Mouse (Mus musculus): ENCODE data around the gene Prtn3.

The Prtn3 gene

DNA sequence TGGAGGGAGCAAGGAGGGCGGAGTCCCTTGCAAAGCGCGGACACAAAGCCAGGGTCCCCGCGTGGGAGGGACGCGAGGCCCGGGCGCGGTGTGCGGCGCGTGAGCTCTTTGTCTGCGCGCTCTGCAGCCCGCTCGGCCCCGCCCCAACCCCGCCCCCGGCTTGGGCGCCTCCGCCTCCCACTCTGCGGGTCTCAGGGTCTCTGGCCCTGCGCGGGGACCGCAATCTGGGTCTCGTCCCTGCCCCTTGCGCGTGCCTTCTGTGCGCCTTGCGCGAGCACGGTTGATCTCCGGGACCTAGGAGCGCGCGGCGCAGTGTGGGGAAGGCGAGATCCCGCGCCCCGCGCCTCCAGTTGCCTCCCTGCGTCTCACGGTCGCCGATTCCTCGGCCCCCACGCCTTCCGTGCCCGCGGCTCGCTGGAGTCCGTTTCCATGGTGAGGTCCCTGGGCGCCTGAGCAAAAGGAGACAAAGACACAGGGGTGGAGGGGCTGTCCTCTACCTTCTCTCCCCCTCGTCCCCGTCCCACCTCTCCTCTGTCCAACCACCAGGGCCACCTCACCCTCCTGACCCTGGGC is at the start of gene Prtn3, which contains the start of gene Plppr3:
Prtn3 (plus strand) TSS at position 187 of the 573 bp plus-strand sequence.
Plppr3 (minus strand) TSS at position 345 of the 573 bp plus-strand sequence.
- peak; percentile 46 for DNase-seq

DNA sequence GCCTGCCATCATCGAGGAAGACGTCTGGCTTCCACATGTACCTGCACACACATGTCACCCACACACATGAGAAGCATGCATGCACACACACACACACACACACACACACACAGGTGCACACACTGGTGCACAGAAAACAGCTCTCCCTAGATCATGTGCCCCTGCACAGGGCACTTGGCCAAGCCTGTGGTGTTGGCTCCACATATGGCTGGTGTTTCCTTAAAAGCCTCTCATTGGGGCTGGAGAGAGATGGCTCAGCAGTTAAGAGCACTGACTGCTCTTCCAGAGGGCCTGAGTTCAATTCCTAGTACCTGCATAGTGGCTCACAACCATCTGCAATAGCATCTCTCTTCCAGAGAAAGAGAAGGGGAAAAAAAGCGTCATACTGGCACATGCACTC is 42.7 kb upstream of the Prtn3 start:
- no peak for DNase-seq

DNA sequence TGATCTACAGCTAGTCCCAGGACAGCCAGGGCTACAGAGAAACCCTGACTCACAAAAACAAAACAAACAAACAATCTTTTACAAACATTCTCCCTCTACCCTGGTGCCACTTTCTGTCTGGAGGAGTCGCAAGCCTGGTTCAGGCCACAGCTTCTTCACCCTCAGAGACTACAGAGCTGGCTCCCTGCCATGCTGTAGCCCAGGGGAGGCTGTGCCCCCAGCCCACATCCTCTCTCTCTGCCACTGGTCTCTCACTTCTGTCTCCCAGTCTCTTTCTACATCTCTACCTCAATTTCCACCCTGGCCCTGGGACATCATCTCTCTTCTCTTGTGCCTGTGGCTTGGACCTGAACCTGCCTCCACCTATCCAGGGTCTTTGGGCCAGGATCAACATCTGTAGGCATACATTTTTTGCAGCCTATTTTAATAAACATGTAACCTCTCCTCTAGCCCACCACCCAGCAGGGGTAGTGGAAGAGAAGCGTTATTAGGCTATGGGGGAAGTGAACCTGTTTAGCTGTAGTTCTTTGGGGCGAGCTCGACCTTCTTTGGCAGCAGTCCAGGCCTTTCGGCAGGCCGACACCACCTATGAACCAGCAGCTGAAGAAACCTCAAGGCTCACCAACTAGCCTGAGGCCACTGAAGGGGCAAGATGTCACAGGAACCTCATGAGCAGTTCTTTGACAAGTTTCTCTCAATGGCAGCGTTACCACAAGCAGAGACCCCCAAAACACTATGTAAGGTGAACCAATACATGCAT is 42.1 kb upstream of the Prtn3 start:
- DNase-seq, result no peak

DNA sequence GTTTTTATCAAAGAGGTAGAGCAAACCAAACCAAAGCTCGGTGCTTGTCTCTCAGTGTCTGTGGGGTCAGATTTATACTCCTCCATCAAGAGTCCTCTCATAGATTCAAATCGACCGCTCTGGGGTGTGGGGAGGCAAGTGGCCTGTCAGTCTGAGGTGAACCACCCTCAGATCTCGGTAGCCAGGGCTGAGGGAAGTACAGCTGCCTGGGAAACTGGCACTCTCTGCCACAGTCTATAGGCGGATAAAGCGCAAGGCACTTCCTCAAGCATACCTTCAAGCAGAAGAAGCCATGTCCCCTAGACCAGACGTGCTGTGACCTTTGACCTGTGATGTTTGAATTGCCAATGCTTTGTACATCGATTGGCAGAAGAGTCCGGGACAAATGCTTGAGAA is 41.5 kb upstream of the Prtn3 start:
- no peak for DNase-seq

DNA sequence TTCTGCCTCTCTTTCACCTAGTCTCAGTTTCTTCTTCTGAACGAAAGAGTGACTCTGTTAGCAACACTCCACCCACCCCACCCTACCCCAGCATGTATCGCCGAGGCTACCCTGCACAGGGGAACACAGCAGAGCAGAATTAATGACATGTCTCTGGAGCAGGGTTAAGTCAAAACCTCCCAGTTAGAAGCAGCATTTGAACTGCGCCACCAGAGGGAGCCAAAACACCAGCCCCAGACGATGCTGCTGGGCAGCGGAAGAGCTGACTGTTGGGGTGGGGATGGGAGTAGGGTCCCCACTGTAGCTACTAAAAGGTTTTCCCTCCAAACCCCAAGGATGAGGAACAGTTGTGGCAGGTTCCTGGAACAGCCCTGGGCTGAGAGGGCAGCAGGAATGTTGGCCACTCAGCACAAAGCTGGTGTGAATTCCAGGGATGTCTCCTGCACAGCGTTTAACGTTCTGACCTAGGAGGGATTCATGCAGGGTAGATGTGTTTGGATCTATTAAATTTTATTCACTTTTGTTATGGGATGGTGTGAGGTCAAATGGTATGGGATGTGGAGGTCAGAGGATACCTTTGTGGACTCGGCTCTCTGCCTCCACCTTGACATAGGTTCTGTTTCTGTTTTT is 39.4 kb upstream of the Prtn3 start:
- peak; percentile 82 for DNase-seq

DNA sequence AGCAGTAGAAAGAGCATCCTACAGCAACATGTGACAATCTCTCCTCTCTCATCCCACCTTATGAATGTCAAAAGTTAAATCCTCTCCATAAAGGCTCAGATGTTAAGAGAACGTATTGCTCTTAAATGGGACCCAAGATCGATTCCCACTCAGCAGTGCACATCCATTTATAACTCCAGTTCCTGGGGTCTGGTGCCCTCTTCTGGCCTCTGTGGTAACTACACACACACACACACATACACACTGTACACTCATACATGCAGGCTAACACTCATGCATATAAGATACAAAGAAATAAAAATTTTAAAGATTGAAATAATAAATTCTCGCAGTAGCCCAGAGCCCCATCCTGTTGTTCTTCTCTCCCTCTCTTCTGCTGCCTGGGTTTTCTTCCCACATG is 37.4 kb upstream of the Prtn3 start:
- DNase-seq, result no peak

DNA sequence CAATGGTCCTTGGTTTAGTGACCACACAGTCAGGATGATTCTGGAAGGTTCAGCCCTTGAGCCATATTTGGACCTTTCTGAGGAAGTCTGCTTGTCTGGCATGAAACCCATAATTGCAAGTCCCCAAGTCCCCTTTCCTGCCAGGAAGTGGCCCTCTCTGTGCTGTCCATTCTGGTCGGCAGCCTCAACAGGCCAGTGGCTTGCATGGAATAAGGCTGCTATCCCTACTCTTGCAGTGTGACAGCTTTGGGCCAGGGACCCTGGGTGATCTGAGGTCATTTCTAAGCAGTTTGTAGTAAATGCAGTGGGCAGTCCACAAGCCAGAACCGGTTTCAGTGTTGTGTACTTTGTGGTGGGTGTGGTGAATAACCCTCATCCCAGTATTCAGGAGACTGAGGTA is 36.1 kb upstream of the Prtn3 start:
- no peak for DNase-seq

DNA sequence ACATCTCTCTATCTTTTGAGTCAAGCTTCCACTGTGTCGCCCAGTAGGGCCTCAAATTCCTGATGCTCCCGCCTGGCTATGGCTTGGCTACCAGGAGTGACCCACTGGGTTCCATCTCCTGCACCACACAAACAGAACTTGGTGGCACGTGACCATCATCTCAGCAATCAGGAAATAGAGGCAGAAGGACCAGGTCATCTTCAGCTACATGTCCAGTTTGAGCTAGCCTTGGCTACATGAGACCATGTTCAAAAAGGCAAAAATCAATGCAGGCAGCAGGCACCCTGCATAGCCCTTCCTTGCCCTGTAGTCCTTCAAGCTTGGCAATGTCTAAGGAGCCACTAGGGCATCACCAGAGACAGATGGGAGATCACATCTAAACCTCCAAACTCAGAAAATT is 34.2 kb upstream of the Prtn3 start:
- DNase-seq, result no peak

DNA sequence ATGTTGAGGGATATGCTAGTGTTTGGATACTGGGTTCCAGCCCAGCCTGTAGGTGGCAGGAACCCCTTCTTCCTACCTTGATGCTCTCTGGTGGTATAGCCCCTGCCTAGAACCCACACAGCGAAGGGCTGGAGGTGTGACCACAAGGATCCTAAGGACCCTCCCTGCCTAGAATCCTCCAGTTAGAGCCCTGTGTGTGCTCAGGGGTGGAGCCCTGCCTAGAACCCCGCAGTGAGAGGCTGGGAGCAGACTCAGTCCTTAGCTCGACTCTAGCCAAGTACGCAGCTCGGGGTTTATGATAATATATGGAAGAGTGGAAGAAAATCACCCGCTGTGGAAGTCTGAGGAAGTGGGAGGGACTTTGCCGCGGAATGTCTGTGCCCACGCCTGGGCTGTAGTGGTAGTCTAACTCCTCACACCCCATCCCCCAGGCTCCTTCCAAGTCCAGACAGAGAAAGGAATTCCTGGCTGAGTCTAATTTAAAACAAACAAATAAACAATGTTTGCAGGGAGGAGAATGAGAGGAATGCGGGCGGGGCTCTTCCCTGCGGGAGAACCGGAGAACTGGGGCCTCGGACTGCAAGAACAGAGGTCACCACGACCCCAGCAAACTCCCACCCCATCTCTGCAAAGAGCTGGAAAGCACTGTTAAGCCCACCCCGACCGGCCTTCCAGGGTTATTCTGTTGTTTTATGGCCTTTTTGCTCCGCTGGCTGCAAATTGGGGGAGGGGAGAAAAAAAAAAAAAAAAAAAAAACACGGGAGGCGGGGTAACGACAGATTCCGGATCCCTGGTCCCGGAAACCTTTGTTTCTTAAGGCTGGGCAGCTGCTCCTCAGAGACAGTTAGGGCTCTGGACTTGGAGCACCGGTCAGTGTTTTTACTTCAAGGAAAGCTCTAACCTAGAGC is 33.4 kb upstream of the Prtn3 start:
- DNase-seq, result peak; percentile 90

DNA sequence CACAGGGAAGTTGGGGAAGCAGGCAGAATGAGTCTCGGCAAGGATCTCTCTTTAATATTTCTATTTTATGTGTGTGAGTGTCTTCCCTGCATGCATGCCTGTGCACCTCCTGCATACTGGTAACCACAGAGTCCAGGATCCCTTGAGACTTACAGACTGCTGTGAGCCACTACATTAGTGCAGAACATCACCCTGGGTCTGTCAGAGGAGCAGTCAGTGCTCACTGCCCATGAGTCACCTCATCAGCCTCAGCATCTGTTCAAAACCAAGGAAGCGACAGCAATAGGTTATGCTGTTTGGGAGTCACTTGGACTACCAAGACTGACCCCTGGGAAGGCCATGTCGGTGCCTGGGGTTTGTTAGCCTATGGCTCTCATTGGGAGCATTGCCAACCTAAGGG is 32.0 kb upstream of the Prtn3 start:
- DNase-seq, result no peak

DNA sequence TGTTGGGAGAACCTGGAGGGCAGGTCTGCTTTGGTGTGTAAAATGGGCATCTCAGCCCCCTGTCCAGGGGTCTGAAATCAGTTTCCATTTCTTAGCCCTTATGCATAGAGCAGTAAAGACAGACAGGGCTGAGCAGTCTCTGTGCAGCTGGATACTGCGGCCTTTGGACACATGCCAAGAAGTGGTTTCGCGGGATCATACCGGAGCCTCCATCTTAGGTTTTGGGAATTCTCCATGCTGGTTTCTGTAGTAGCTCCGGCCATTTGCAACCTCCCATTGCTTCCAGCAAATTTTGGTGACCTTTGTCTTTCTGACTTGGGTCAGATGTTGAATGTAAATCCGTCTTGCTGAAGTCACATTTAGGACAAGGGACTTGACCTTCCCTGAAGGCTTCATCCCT is 30.8 kb upstream of the Prtn3 start:
- DNase-seq, result no peak

DNA sequence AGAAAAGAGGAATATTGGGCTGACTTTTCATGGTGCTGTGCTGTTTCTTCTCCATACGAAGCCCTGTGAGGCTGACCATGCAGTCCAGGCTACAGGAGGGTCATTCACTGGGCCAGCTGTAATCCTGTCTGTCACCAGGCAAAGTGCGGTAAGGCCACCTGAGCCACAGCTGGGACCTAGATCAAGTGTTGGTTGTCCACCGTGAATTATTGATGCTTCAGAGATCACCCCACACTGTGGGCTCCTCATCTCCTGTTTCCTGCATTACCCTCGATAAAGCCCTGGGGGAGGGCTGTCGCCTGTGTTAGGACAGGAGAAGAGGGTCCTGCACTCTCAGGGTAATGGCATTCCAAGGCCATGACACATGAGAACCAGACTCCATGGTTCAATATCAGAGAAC is 27.7 kb upstream of the Prtn3 start:
- no peak for DNase-seq

DNA sequence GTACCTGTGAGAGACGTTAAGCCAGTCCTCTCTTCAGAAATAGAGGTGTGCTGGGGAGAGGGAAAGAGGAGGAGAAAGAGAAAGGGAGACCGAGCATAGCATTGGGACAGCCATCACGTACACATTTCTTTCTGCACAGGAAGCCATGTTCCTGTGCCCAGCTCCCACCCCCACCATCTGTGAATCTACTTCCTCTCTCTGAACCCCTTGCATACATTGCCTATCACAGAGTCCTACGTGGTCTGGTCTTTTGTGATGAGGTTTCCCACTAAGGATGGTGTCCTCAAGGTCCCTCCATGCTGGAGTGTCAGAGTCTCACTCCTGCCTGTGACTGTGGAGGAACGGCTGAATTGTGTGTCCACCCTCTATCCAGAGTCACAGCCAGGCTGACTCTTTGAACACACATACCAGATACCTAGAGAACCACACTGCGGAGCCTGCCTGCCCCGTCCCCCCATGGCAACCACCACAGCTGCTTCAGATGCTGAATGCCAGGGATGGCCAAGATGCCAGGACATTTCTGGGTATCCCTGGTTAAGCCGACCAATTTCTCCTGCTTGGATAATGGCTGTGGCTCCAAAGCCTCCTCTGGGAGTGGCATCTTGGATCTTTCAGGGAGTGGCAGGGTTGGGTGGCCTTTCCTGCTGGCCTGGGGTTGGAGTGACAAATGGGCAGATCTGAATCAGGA is 24.2 kb upstream of the Prtn3 start:
- no peak for DNase-seq

DNA sequence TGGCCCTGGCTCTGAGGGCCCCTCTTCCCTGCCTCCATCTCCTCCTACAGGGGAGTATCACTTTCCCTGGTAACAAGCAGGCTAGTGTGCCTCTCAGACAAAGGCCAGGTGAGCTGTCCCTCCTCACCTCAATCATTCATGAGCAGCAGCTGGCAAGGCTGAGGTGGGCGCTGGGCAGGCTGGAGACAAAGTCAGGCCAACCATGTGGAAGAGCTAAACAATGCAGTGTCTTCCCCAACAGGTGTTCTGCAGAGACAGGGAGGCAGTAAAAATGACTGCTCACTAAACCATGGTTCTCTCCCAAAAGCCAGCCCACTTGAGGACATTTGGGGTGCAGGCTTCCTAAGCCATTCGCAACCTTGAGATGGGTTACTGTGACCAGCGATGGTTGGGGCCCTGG is 22.6 kb upstream of the Prtn3 start:
- DNase-seq, result no peak

DNA sequence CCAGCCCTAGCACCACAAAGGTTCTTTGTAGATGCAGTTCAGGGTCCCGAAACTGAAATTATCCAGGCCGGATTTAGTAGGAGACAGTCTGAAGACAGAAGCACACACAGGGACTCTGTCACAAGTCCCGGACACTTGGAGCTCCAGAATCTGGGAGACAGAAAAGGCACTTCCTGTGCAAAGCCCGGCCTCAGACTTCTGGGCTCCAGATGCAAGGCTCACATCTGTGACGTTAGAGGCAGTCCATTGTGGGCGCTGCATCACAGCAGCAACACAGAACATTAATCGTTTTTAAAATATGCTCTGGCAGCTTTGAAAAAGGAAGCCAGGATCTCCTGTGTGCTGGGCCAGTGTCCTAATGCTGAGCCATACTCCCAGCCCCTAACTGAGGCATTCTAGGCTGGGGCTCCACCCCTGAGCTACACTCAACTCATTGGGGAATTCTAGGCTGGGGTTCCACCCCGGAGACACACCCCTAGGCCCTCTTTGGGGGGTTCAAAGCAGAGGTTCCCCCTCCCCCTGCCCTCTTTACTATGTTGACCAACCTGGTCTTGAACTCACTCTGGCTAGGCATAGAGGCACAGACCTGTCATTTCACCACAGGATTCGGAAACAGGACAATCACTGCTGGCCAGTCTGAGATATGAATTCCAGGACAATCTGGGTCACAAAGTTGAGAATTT is 22.0 kb upstream of the Prtn3 start:
- peak; percentile 82 for DNase-seq

DNA sequence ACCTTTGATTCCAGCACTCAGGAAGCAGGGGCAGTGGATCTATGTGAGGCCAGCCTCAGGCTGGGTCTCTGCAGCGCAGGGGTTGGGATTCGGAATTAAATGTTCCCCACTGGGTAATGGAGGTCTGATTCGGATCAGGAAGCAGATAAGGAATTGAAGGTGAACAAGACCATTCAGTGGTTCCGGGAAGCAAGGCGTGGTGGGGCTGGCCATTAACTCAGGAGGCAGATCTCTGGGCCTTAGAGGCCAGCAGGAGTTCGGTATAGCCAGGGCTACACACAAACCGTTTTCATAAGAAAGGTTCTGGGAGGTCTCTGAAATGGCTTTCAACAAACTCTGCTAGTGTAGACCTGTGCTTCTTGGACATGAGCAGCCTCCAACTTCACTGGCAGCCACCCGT is 21.4 kb upstream of the Prtn3 start:
- no peak for DNase-seq

DNA sequence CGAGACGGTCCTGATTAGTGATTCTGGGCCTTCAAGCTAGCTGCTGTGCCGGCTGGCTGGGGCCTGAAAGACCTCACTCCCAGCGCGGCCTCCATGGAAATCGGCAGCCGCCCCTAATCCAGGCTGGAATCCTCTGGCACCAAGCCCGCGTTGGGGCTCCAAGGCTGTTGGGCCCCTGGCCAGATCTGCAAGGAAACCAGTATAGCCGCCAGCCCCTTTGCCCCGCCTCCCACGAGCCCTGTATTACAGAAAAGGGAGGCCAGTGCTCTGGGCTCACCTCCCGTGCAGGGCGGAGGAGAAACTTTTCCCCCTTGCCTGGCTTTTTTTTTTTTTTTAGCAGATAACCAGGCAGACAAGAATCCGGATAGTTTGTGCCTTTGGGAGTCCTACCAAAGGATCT is 20.9 kb upstream of the Prtn3 start:
- DNase-seq, result peak; percentile 99

DNA sequence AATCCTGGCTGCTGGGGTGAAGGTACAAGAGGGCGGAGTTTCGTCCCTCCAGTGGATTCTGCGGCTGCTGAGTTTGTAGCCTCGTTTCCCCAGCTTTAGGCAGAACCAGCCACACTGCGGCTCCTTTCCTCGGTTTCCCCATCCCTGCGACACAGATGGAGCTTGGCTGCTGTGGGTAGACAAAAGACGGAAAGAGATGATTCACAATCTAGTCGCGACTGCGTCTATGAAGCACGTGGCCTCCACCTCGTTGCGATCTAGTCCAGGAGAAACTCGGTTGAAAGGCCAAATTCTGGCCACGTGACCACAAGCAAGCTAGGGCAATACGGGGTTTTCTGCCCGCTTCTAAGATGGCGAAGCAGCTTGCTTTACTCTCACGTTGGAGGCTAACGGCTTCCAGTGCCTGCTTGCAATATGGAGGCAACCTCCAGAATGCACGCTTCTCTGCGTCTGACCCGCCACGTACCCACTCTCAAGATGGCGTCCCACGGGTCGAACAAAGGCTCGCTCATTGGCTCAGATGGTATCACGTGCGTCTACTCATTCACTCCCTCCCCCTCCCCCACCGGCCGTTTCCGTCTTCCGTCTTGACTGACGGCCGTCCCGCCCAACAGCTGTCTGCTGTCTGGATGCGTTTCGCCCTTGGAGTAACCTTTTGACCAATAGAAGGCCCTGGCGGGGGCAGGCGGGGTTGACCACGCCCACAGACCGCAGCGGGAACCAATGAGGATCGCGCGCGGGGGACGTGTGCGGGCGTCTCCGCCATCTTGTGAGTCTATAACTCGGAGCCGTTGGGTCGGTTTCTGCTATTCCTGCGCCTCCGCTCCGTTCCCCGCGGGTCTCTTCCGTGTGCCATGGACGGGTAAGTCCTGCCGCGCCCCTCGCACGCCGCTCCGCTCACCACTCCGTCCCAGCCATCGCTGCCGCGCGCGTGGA is 20.1 kb upstream of the Prtn3 start, which contains the start of gene Ptbp1:
Ptbp1 (plus strand) TSS at position 568 of the 936 bp plus-strand sequence.
- DNase-seq, result peak; percentile 100

DNA sequence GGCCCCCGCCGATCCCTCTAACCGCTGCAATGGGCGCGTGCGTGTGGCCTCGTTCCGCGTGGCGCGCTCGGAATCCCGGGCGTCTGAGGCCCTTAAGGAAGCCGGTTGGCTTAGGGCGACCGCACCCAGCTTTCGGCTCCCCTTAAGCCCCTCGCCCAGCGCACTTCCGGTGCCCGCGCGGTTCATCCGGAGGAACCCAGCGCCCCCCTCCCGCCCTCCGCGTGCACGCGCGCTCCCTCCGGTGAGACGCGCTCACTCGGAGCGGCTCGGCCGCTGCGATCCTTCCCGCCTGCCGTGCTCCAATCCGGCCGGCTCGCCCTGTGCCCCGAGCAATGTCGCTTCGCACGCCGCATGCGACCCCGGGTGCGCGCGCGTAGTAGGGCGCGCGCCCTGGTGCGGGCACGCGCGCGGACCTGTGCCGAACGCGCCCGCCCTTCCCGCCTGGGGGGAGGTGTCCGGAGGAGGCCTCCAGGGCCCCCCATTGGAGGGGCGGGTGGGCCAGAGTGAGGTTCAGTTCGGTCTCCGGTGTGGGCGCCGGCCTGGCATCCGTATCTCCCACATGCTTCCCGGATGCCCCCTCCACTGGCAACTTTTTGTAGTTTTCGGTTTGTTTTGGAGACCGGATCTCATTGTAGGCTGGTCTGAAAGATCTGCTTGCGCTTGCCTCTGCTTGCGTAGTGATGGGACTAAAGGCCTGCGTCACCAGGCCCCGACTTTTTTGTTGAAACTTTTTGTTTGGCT is 19.3 kb upstream of the Prtn3 start:
- DNase-seq, result peak; percentile 82

All from kidney, postnatal 14 days (tissue).